Mouse (Mus musculus) olfactory bulb, adult 2 months (tissue): Measurements from ENCODE around the gene Nrip2.

ENCODE experiments used
- CTCF ChIP-seq: fragments of 200-500 bp; IDR thresholded peaks from 2 replicates; pipeline ENCODE4 v1.5.1; 2012; ENCODE audit warnings: low read depth, mild to moderate bottlenecking, low read length, moderate library complexity; ENCODE audit not compliant: insufficient read depth
- POLR2A ChIP-seq: fragments of 200-500 bp; IDR thresholded peaks from 2 replicates; pipeline ENCODE4 v1.6.1; 2012; ENCODE audit warnings: mild to moderate bottlenecking, low read depth, low read length, moderate library complexity; ENCODE audit not compliant: insufficient read depth

- TF ChIP-seq CTCF: no peak
- no peak for TF ChIP-seq POLR2A
These were observed 29.1 kb upstream of the Nrip2 start for GRCm38 (mm10) chr6:128370040-128370439.
